In genomic region chr15:83553831-83554230, GRCm38 (mm10) we compare ENCODE assay signal across 15 mouse cellular contexts. TPM values are rescaled to one million over a fixed set of nuclear protein-coding genes. Genes with fewer than 3 reads are reported as not detected.
DNase-seq lines count a peak whose midpoint lies in the region; ATAC-seq and TF ChIP-seq lines count a peak whose summit lies in the region.
"Had no signal": no experiment of that assay in that cellular context is flagged by ENCODE, and none has a peak within 500 bp of the region (broad histone marks: within the 10 kb centered on the region; RNA-seq: fewer than 3 reads in every experiment).

No protein-coding gene starts in this region.

- no peaks in the 10 kb centered on the region for H3K79me2 ChIP-seq in CH12.LX (replicated peaks; ENCODE audit: control insufficient read depth, extremely low read depth, insufficient read depth, poor library complexity, severe bottlenecking)

- peaks cover 4% of the 10 kb centered on the region; the same call in 1 of the 2 replicates for H3K36me3 ChIP-seq in embryonic facial prominence, embryonic 11.5 days (replicated peaks; ENCODE audit: control insufficient read depth, insufficient read depth, low read depth, low read length)
- peaks cover 48% of the 10 kb centered on the region for H3K36me3 ChIP-seq in embryonic facial prominence, embryonic 10.5 days (replicated peaks)
- no peaks in the 10 kb centered on the region; the same call in 1 of the 2 replicates for H3K36me3 ChIP-seq in liver, embryonic 14.5 days (replicated peaks; ENCODE audit: control insufficient read depth, insufficient read depth, low read depth)
- peaks cover 44% of the 10 kb centered on the region for H3K36me3 ChIP-seq in liver, embryonic 12.5 days
- peaks cover 26 to 47% of the 10 kb centered on the region in 2 experiments for H3K36me3 ChIP-seq in CH12.LX (replicated peaks in 1 of 2; ENCODE audit: control insufficient read depth in 1 of 2, insufficient read depth in 1 of 2, low read length in 1 of 2)

- H3K4me1 ChIP-seq in embryonic facial prominence, embryonic 11.5 days (ENCODE audit: control insufficient read depth, insufficient read depth, low read length): no peaks in the 10 kb centered on the region
- H3K4me1 ChIP-seq in embryonic facial prominence, embryonic 10.5 days: peaks cover 14% of the 10 kb centered on the region
- peaks cover 0 to 9% of the 10 kb centered on the region in 2 experiments for H3K4me1 ChIP-seq in liver, embryonic 14.5 days (replicated peaks; ENCODE audit: control insufficient read depth in 2 of 2, insufficient read depth in 2 of 2, low read length in 1 of 2)
- peaks cover 16% of the 10 kb centered on the region for H3K4me1 ChIP-seq in liver, embryonic 12.5 days
- H3K4me1 ChIP-seq in CH12.LX (ENCODE audit: control insufficient read depth in 1 of 2, insufficient read depth in 2 of 2): peaks cover 0 to 16% of the 10 kb centered on the region in 2 experiments; a peak in 3 of 4 replicates

- in situ Hi-C loops in CH12.LX (cut with MboI; ENCODE audit: low pct_ligation_motif_present, low pct_unique_long_range_greater_than_20kb, low sequenced_read_pairs): no loop called here

- no peak overlapping the region for H3K9ac ChIP-seq in embryonic facial prominence, embryonic 11.5 days (replicated peaks; ENCODE audit: low read length)
- H3K9ac ChIP-seq in liver, embryonic 14.5 days (replicated peaks): no peak overlapping the region
- H3K9ac ChIP-seq in liver, embryonic 12.5 days: no peak overlapping the region
- H3K9ac ChIP-seq in CH12.LX (ENCODE audit: insufficient read depth, low read depth): no peak overlapping the region
- H3K9ac ChIP-seq: heart, embryonic 15.5 days; hindbrain, embryonic 12.5 days; limb, embryonic 15.5 days had no signal

- H3K27ac ChIP-seq in embryonic facial prominence, embryonic 11.5 days (replicated peaks; ENCODE audit: low read depth, low read length): no peak overlapping the region
- H3K27ac ChIP-seq in embryonic facial prominence, embryonic 10.5 days (replicated peaks): no peak overlapping the region
- no peak overlapping the region for H3K27ac ChIP-seq in liver, embryonic 14.5 days
- H3K27ac ChIP-seq in liver, embryonic 12.5 days: no peak overlapping the region
- H3K27ac ChIP-seq in CH12.LX (ENCODE audit: insufficient read depth, low read depth): no peak overlapping the region
- H3K27ac ChIP-seq: heart, embryonic 15.5 days; hindbrain, embryonic 12.5 days; limb, embryonic 15.5 days had no signal

- no peak overlapping the region for H3K4me2 ChIP-seq in embryonic facial prominence, embryonic 11.5 days (ENCODE audit: low read depth, low read length)
- H3K4me2 ChIP-seq in liver, embryonic 14.5 days (ENCODE audit: low read depth): no peak overlapping the region
- no peak overlapping the region for H3K4me2 ChIP-seq in liver, embryonic 12.5 days
- H3K4me2 ChIP-seq in CH12.LX (ENCODE audit: insufficient read depth, low read depth, poor library complexity, severe bottlenecking): no peak overlapping the region

- TF ChIP-seq CTCF in liver, embryonic 14.5 days (IDR thresholded peaks at IDR 0.05; ENCODE audit: low read depth): peak; percentile 54; the same call in 1 of the 2 replicates
- TF ChIP-seq CTCF in CH12.LX (conservative IDR thresholded peaks at IDR 0.05 in 1 of 2, IDR thresholded peaks at IDR 0.05 in 1 of 2; ENCODE audit: low read depth in 2 of 2, low read length in 2 of 2): peak in 1 of 2 experiments; percentile 63; a peak in 3 of 4 replicates

- no peak for TF ChIP-seq POLR2A in CH12.LX (IDR thresholded peaks at IDR 0.05; ENCODE audit: low read depth, low read length)

- TF ChIP-seq EP300 in liver, embryonic 14.5 days (IDR thresholded peaks at IDR 0.05; ENCODE audit: low read depth): no peak
- TF ChIP-seq EP300 in CH12.LX (IDR thresholded peaks at IDR 0.05; ENCODE audit: low read length): no peak

- dilution Hi-C loops in CH12.LX (cut with MboI; ENCODE audit: extremely low pct_ligation_motif_present, extremely low pct_unique_long_range_greater_than_20kb, low sequenced_read_pairs): no loop called here

- no peaks in the 10 kb centered on the region for H3K27me3 ChIP-seq in embryonic facial prominence, embryonic 11.5 days (ENCODE audit: control insufficient read depth, insufficient read depth, low read length)
- H3K27me3 ChIP-seq in embryonic facial prominence, embryonic 10.5 days (replicated peaks; ENCODE audit: low read depth, poor library complexity, severe bottlenecking): no peaks in the 10 kb centered on the region
- H3K27me3 ChIP-seq in liver, embryonic 14.5 days (ENCODE audit: control insufficient read depth, insufficient read depth, low read length): no peaks in the 10 kb centered on the region
- H3K27me3 ChIP-seq in liver, embryonic 12.5 days (replicated peaks): no peaks in the 10 kb centered on the region
- H3K27me3 ChIP-seq in CH12.LX (replicated peaks): no peaks in the 10 kb centered on the region
- H3K27me3 ChIP-seq: heart, embryonic 15.5 days; hindbrain, embryonic 12.5 days; limb, embryonic 15.5 days had no signal

- peak; percentile 29 for DNase-seq in embryonic facial prominence, embryonic 11.5 days (ENCODE audit: low spot score)
- DNase-seq in embryonic facial prominence, embryonic 10.5 days (ENCODE audit: low spot score): no peak
- no peak for DNase-seq in liver, embryonic 14.5 days (ENCODE audit: low read depth in 3 of 3, low spot score in 3 of 3)
- DNase-seq in CH12.LX (ENCODE audit: extremely low read depth): no peak
- DNase-seq in naive thymus-derived CD4-positive, alpha-beta T cell, adult 2 months (ENCODE audit: low read depth): peak; percentile 51
- no peak for DNase-seq in adrenal gland, postnatal 36 days
- DNase-seq in ovary, postnatal 36 days (ENCODE audit: low spot score): no peak
- DNase-seq: adrenal gland, postnatal 14 days; kidney, adult 9 months; thymus, postnatal 25 days had no signal

- no peak overlapping the region for H3K4me3 ChIP-seq in embryonic facial prominence, embryonic 11.5 days (ENCODE audit: low read depth, low read length)
- H3K4me3 ChIP-seq in embryonic facial prominence, embryonic 10.5 days: no peak overlapping the region
- no peak overlapping the region for H3K4me3 ChIP-seq in liver, embryonic 14.5 days (ENCODE audit: insufficient read depth in 1 of 2, low read depth in 2 of 2, low read length in 2 of 2)
- H3K4me3 ChIP-seq in liver, embryonic 12.5 days: no peak overlapping the region
- no peak overlapping the region for H3K4me3 ChIP-seq in CH12.LX (replicated peaks in 1 of 3; ENCODE audit: low read depth in 2 of 3, low read length in 2 of 3, poor library complexity in 1 of 3)
- H3K4me3 ChIP-seq: hindbrain, embryonic 12.5 days had no signal

- no peak for ATAC-seq in embryonic facial prominence, embryonic 11.5 days (replicated peaks; ENCODE audit: insufficient number of reproducible peaks, low FRiP score, low TSS enrichment, low read depth)
- no peak for ATAC-seq in liver, embryonic 14.5 days (ENCODE audit: insufficient read depth)
- no peak for ATAC-seq in liver, embryonic 12.5 days

- peak; percentile 28 for TF ChIP-seq RAD21 in CH12.LX (IDR thresholded peaks at IDR 0.05; ENCODE audit: low read depth, low read length)

- H3K9me3 ChIP-seq in embryonic facial prominence, embryonic 11.5 days (replicated peaks; ENCODE audit: control insufficient read depth, low read length): no peaks in the 10 kb centered on the region
- H3K9me3 ChIP-seq in embryonic facial prominence, embryonic 10.5 days: no peaks in the 10 kb centered on the region
- no peaks in the 10 kb centered on the region for H3K9me3 ChIP-seq in liver, embryonic 14.5 days (ENCODE audit: control insufficient read depth, low read length)
- no peaks in the 10 kb centered on the region for H3K9me3 ChIP-seq in liver, embryonic 12.5 days (replicated peaks)
- no peaks in the 10 kb centered on the region for H3K9me3 ChIP-seq in CH12.LX (replicated peaks; ENCODE audit: low read length)
- H3K9me3 ChIP-seq: heart, embryonic 15.5 days; hindbrain, embryonic 12.5 days; limb, embryonic 15.5 days had no signal

RNA-seq across cellular contexts. Expression of gene Tspo, which starts 9.6 kb away (rescaled TPM):
- 24.7 and 32.5 TPM in 2 replicates for polyA plus RNA-seq in embryonic facial prominence, embryonic 11.5 days (2014; fragmentation: Nextera tagmentation; extraction: Ambion mirVana)
- polyA plus RNA-seq in embryonic facial prominence, embryonic 10.5 days (2016; fragmentation: Nextera tagmentation; extraction: Ambion mirVana): 34.1 and 35.6 TPM in 2 replicates
- 98.4 and 108 TPM in 2 replicates for polyA plus RNA-seq in liver, embryonic 14.5 days (2012; rRNA removed)
- 243 and 246 TPM in 2 replicates for polyA plus RNA-seq in liver, embryonic 14.5 days (2014; fragmentation: Nextera tagmentation; extraction: Ambion mirVana)
- polyA plus RNA-seq in liver, embryonic 12.5 days (2016; fragmentation: Nextera tagmentation; extraction: Ambion mirVana): 186 and 192 TPM in 2 replicates
- 66.1 and 70.3 TPM in 2 replicates for total RNA-seq in CH12.LX (2012; rRNA removed)
- total RNA-seq in CH12.LX (2014; rRNA removed): 40.9 and 42.4 TPM in 2 replicates
- polyA plus RNA-seq in CH12.LX (2012; ENCODE audit: insufficient read length, low read depth): 20.8 and 22.9 TPM in 2 replicates
- total RNA-seq in adrenal gland, postnatal 36 days (2021): 100 to 1,000 TPM; 495 to 614 TPM

RNA-seq across cellular contexts. Expression of gene Mcat, which starts 9.8 kb away (rescaled TPM):
- polyA plus RNA-seq in embryonic facial prominence, embryonic 11.5 days (2014; fragmentation: Nextera tagmentation; extraction: Ambion mirVana): 40.3 and 42.5 TPM in 2 replicates
- 43.9 and 46.9 TPM in 2 replicates for polyA plus RNA-seq in embryonic facial prominence, embryonic 10.5 days (2016; fragmentation: Nextera tagmentation; extraction: Ambion mirVana)
- polyA plus RNA-seq in liver, embryonic 14.5 days (2012; rRNA removed): 9.8 and 10.9 TPM in 2 replicates
- 15.5 and 17.7 TPM in 2 replicates for polyA plus RNA-seq in liver, embryonic 14.5 days (2014; fragmentation: Nextera tagmentation; extraction: Ambion mirVana)
- 27.1 and 28.1 TPM in 2 replicates for polyA plus RNA-seq in liver, embryonic 12.5 days (2016; fragmentation: Nextera tagmentation; extraction: Ambion mirVana)
- total RNA-seq in CH12.LX (2012; rRNA removed) (38.6 and 41.2 TPM in 2 replicates), CH12.LX (2014; rRNA removed) (37.5 and 41.6 TPM in 2 replicates)
- 28.4 and 28.5 TPM in 2 replicates for polyA plus RNA-seq in CH12.LX (2012; ENCODE audit: insufficient read length, low read depth)
- total RNA-seq in adrenal gland, postnatal 36 days (2021): 10 to 100 TPM; 35.2 to 39.4 TPM

RNA-seq across cellular contexts. Expression of gene Bik, which starts 27.2 kb away (rescaled TPM):
- 2.7 and 3.0 TPM in 2 replicates for polyA plus RNA-seq in embryonic facial prominence, embryonic 11.5 days (2014; fragmentation: Nextera tagmentation; extraction: Ambion mirVana)
- 2.3 TPM in 2 replicates for polyA plus RNA-seq in embryonic facial prominence, embryonic 10.5 days (2016; fragmentation: Nextera tagmentation; extraction: Ambion mirVana)
- polyA plus RNA-seq in liver, embryonic 14.5 days (2012; rRNA removed): 1.3 and 1.8 TPM in 2 replicates
- 1.4 and 2.0 TPM in 2 replicates for polyA plus RNA-seq in liver, embryonic 14.5 days (2014; fragmentation: Nextera tagmentation; extraction: Ambion mirVana)
- 2.2 and 2.7 TPM in 2 replicates for polyA plus RNA-seq in liver, embryonic 12.5 days (2016; fragmentation: Nextera tagmentation; extraction: Ambion mirVana)
- total RNA-seq in CH12.LX (2012; rRNA removed) (0.13 TPM in 1 of 2 replicates, not detected in the other), CH12.LX (2014; rRNA removed) (0.61 TPM in 1 of 2 replicates, not detected in the other)
- 0.50 and 0.87 TPM in 2 replicates for polyA plus RNA-seq in CH12.LX (2012; ENCODE audit: insufficient read length, low read depth)
- 1 to 10 TPM; 4.1 to 4.8 TPM for total RNA-seq in adrenal gland, postnatal 36 days (2021)
- polyA plus RNA-seq: erythroblast, embryonic 14.5 days had no signal

RNA-seq across cellular contexts. Expression of gene Ttll12, which starts 41.1 kb away (rescaled TPM):
- 48.6 and 54.4 TPM in 2 replicates for polyA plus RNA-seq in embryonic facial prominence, embryonic 11.5 days (2014; fragmentation: Nextera tagmentation; extraction: Ambion mirVana)
- polyA plus RNA-seq in embryonic facial prominence, embryonic 10.5 days (2016; fragmentation: Nextera tagmentation; extraction: Ambion mirVana): 62.8 and 64.3 TPM in 2 replicates
- 29.9 and 32.5 TPM in 2 replicates for polyA plus RNA-seq in liver, embryonic 14.5 days (2012; rRNA removed)
- polyA plus RNA-seq in liver, embryonic 14.5 days (2014; fragmentation: Nextera tagmentation; extraction: Ambion mirVana): 36.2 and 43.7 TPM in 2 replicates
- polyA plus RNA-seq in liver, embryonic 12.5 days (2016; fragmentation: Nextera tagmentation; extraction: Ambion mirVana): 62.7 and 64.0 TPM in 2 replicates
- 31.1 and 34.7 TPM in 2 replicates for total RNA-seq in CH12.LX (2012; rRNA removed)
- 19.7 and 21.9 TPM in 2 replicates for total RNA-seq in CH12.LX (2014; rRNA removed)
- polyA plus RNA-seq in CH12.LX (2012; ENCODE audit: insufficient read length, low read depth): 37.1 and 40.0 TPM in 2 replicates
- 10 to 100 TPM; 33.4 to 41.1 TPM for total RNA-seq in adrenal gland, postnatal 36 days (2021)

RNA-seq across cellular contexts. Expression of gene Ttll1, which starts 43.1 kb away (rescaled TPM):
- 18.1 and 19.8 TPM in 2 replicates for polyA plus RNA-seq in embryonic facial prominence, embryonic 11.5 days (2014; fragmentation: Nextera tagmentation; extraction: Ambion mirVana)
- polyA plus RNA-seq in embryonic facial prominence, embryonic 10.5 days (2016; fragmentation: Nextera tagmentation; extraction: Ambion mirVana): 30.9 and 32.6 TPM in 2 replicates
- polyA plus RNA-seq in liver, embryonic 14.5 days (2012; rRNA removed): 3.5 and 3.7 TPM in 2 replicates
- polyA plus RNA-seq in liver, embryonic 14.5 days (2014; fragmentation: Nextera tagmentation; extraction: Ambion mirVana): 1.9 and 2.7 TPM in 2 replicates
- 9.6 and 10.0 TPM in 2 replicates for polyA plus RNA-seq in liver, embryonic 12.5 days (2016; fragmentation: Nextera tagmentation; extraction: Ambion mirVana)
- total RNA-seq in CH12.LX (2012; rRNA removed): 4.1 and 4.9 TPM in 2 replicates
- 2.4 and 2.5 TPM in 2 replicates for total RNA-seq in CH12.LX (2014; rRNA removed)
- 8.6 and 9.9 TPM in 2 replicates for polyA plus RNA-seq in CH12.LX (2012; ENCODE audit: insufficient read length, low read depth)
- total RNA-seq in adrenal gland, postnatal 36 days (2021): 1 to 10 TPM; 7.6 to 7.7 TPM

Comparison
In these comparisons a context has a peak if more than half of its experiments do, and no peak if none do; other contexts are left out.
1. DNase-seq: peak in embryonic facial prominence, embryonic 11.5 days (single experiment) and naive thymus-derived CD4-positive, alpha-beta T cell, adult 2 months (single experiment); none in embryonic facial prominence, embryonic 10.5 days (single experiment), liver, embryonic 14.5 days (0 of 3), CH12.LX (single experiment), adrenal gland, postnatal 36 days (0 of 2) and ovary, postnatal 36 days (single experiment).